Mouse (Mus musculus): ENCODE measurements around the gene Tpm1. TPM values are rescaled to one million over a fixed set of nuclear protein-coding genes. Genes with fewer than 3 reads are reported as not detected.

Tpm1 gene
- polyA plus RNA-seq (2012; ENCODE audit: low replicate concordance): 21.4 and 33.2 TPM in 2 replicates

GRCm38 (mm10) chr9:67049086-67049824 is at the start of gene Tpm1:
TSS of gene Tpm1 (minus strand) at chr9:67049406.

GRCm38 (mm10) chr9:66975239-66975645 is 74.0 kb downstream of the Tpm1 start, which contains the start of gene Lactb:
TSS of gene Lactb (minus strand) at chr9:66975484.

Other genes with a start within 250 kb of the Tpm1 start
- gene Aph1c, start 214.7 kb downstream of the Tpm1 start, polyA plus RNA-seq (2012; ENCODE audit: low replicate concordance): 0.25 and 0.51 TPM in 2 replicates
- gene Rab8b, start 129.7 kb downstream of the Tpm1 start, polyA plus RNA-seq (2012; ENCODE audit: low replicate concordance): 2.8 and 7.8 TPM in 2 replicates
- 5.9 and 54.4 TPM in 2 replicates for gene Rps27l, start 103.3 kb downstream of the Tpm1 start, polyA plus RNA-seq (2012; ENCODE audit: low replicate concordance)
- 11.9 and 27.6 TPM in 2 replicates for gene Lactb, start 73.9 kb downstream of the Tpm1 start, polyA plus RNA-seq (2012; ENCODE audit: low replicate concordance)